Mouse (Mus musculus): ENCODE results near the gene Ube2e2. TPM values are rescaled to one million over a fixed set of nuclear protein-coding genes. Genes with fewer than 3 reads are reported as not detected.
"Not testable (repeated sequence)": the region's sequence is repeated elsewhere in the genome, so short reads cannot be mapped to it uniquely, and the experiment has no call there.

Gene Ube2e2
- total and polyA plus RNA-seq, 2 experiments from 2014 or later: 84.5 to 167 TPM

GRCm38 (mm10) chr14:18581735-18582134, 312.3 kb downstream of the Ube2e2 start:
- ATAC-seq (ENCODE audit: low FRiP score) (no peak), DNase-seq (ENCODE audit: low spot score) (no peak)
- no peak for TF ChIP-seq CTCF (IDR thresholded peaks at IDR 0.05)
- WGBS: 96% methylated on average over 4 of the region's 4 CpGs
- Histone ChIP-seq H3K9ac (replicated peaks; ENCODE audit: low read length, poor library complexity, severe bottlenecking) (no peak overlapping the region), H3K27ac (ENCODE audit: low read depth, low read length) (no peak overlapping the region), H3K4me1 (ENCODE audit: insufficient read depth, low read length) (no peaks in the 10 kb centered on the region), H3K27me3 (ENCODE audit: insufficient read depth, low read length) (no peaks in the 10 kb centered on the region), H3K9me3 (ENCODE audit: low read length) (no peaks in the 10 kb centered on the region), H3K36me3 (ENCODE audit: insufficient read depth, low read length) (no peaks in the 10 kb centered on the region), H3K4me2 (ENCODE audit: low read depth, low read length, poor library complexity, severe bottlenecking) (no peak overlapping the region), H3K4me3 (ENCODE audit: low read depth, low read length) (no peak overlapping the region)

GRCm38 (mm10) chr14:18574756-18575155, 319.3 kb downstream of the Ube2e2 start:
- TF ChIP-seq CTCF (IDR thresholded peaks at IDR 0.05): no peak
- Histone ChIP-seq H3K4me2 (ENCODE audit: low read depth, low read length, poor library complexity, severe bottlenecking) (no peak overlapping the region), H3K27ac (ENCODE audit: low read depth, low read length) (peak overlapping the region; percentile 6; the same call in 1 of the 2 replicates), H3K9me3 (ENCODE audit: low read length) (no peaks in the 10 kb centered on the region), H3K9ac (replicated peaks; ENCODE audit: low read length, poor library complexity, severe bottlenecking) (no peak overlapping the region), H3K36me3 (ENCODE audit: insufficient read depth, low read length) (no peaks in the 10 kb centered on the region), H3K4me1 (ENCODE audit: insufficient read depth, low read length) (no peaks in the 10 kb centered on the region), H3K4me3 (ENCODE audit: low read depth, low read length) (no peak overlapping the region), H3K27me3 (ENCODE audit: insufficient read depth, low read length) (no peaks in the 10 kb centered on the region)
- ATAC-seq (ENCODE audit: low FRiP score) (no peak), DNase-seq (ENCODE audit: low spot score) (no peak)
- WGBS: 48% methylated on average over 1 of the region's 2 CpGs

- Histone ChIP-seq H3K9me3 (ENCODE audit: low read length) (no peaks in the 10 kb centered on the region), H3K36me3 (ENCODE audit: insufficient read depth, low read length) (no peaks in the 10 kb centered on the region), H3K9ac (replicated peaks; ENCODE audit: low read length, poor library complexity, severe bottlenecking) (no peak overlapping the region), H3K4me1 (ENCODE audit: insufficient read depth, low read length) (no peaks in the 10 kb centered on the region), H3K4me3 (ENCODE audit: low read depth, low read length) (no peak overlapping the region), H3K27ac (ENCODE audit: low read depth, low read length) (peak overlapping the region; percentile 6; the same call in 1 of the 2 replicates), H3K27me3 (ENCODE audit: insufficient read depth, low read length) (no peaks in the 10 kb centered on the region), H3K4me2 (ENCODE audit: low read depth, low read length, poor library complexity, severe bottlenecking) (no peak overlapping the region)
- ATAC-seq (ENCODE audit: low FRiP score) (0 out of 2 replicates have a peak, but pooled peaks have one; percentile 22), DNase-seq (ENCODE audit: low spot score) (no peak)
- 87% methylated on average over 10 of the region's 10 CpGs for WGBS
- peak; percentile 37 for TF ChIP-seq CTCF (IDR thresholded peaks at IDR 0.05)
Measured at GRCm38 (mm10) chr14:18574130-18574721, 319.8 kb downstream of the Ube2e2 start.

GRCm38 (mm10) chr14:18573286-18573956, 320.6 kb downstream of the Ube2e2 start:
- TF ChIP-seq CTCF (IDR thresholded peaks at IDR 0.05): no peak
- Histone ChIP-seq H3K4me1 (ENCODE audit: insufficient read depth, low read length) (no peaks in the 10 kb centered on the region), H3K36me3 (ENCODE audit: insufficient read depth, low read length) (no peaks in the 10 kb centered on the region), H3K27ac (ENCODE audit: low read depth, low read length) (no peak overlapping the region), H3K4me2 (ENCODE audit: low read depth, low read length, poor library complexity, severe bottlenecking) (no peak overlapping the region), H3K9ac (replicated peaks; ENCODE audit: low read length, poor library complexity, severe bottlenecking) (no peak overlapping the region), H3K9me3 (ENCODE audit: low read length) (no peaks in the 10 kb centered on the region), H3K27me3 (ENCODE audit: insufficient read depth, low read length) (no peaks in the 10 kb centered on the region), H3K4me3 (ENCODE audit: low read depth, low read length) (no peak overlapping the region)
- ATAC-seq (ENCODE audit: low FRiP score) (no peak), DNase-seq (ENCODE audit: low spot score) (no peak)
- WGBS: 57% methylated on average over 4 of the region's 4 CpGs

GRCm38 (mm10) chr14:18572852-18573251, 321.2 kb downstream of the Ube2e2 start:
- Histone ChIP-seq H3K9ac (replicated peaks; ENCODE audit: low read length, poor library complexity, severe bottlenecking) (no peak overlapping the region), H3K27me3 (ENCODE audit: insufficient read depth, low read length) (no peaks in the 10 kb centered on the region), H3K4me3 (ENCODE audit: low read depth, low read length) (no peak overlapping the region), H3K36me3 (ENCODE audit: insufficient read depth, low read length) (no peaks in the 10 kb centered on the region), H3K4me1 (ENCODE audit: insufficient read depth, low read length) (no peaks in the 10 kb centered on the region), H3K4me2 (ENCODE audit: low read depth, low read length, poor library complexity, severe bottlenecking) (no peak overlapping the region), H3K9me3 (ENCODE audit: low read length) (no peaks in the 10 kb centered on the region), H3K27ac (ENCODE audit: low read depth, low read length) (no peak overlapping the region)
- ATAC-seq (ENCODE audit: low FRiP score) (no peak), DNase-seq (ENCODE audit: low spot score) (no peak)
- 52% methylated on average over 4 of the region's 4 CpGs for WGBS
- TF ChIP-seq CTCF (IDR thresholded peaks at IDR 0.05): no peak

GRCm38 (mm10) chr14:18569615-18570014, 324.5 kb downstream of the Ube2e2 start:
- TF ChIP-seq CTCF (IDR thresholded peaks at IDR 0.05): no peak
- Histone ChIP-seq H3K4me1 (ENCODE audit: insufficient read depth, low read length) (no peaks in the 10 kb centered on the region), H3K27me3 (ENCODE audit: insufficient read depth, low read length) (no peaks in the 10 kb centered on the region), H3K36me3 (ENCODE audit: insufficient read depth, low read length) (no peaks in the 10 kb centered on the region), H3K27ac (ENCODE audit: low read depth, low read length) (no peak overlapping the region), H3K9ac (replicated peaks; ENCODE audit: low read length, poor library complexity, severe bottlenecking) (no peak overlapping the region), H3K9me3 (ENCODE audit: low read length) (no peaks in the 10 kb centered on the region), H3K4me3 (ENCODE audit: low read depth, low read length) (no peak overlapping the region), H3K4me2 (ENCODE audit: low read depth, low read length, poor library complexity, severe bottlenecking) (no peak overlapping the region)
- DNase-seq (ENCODE audit: low spot score) (no peak), ATAC-seq (ENCODE audit: low FRiP score) (no peak)

- not testable (repeated sequence) for H3K27ac ChIP-seq (ENCODE audit: low read depth, low read length); H3K27me3 ChIP-seq (ENCODE audit: insufficient read depth, low read length); ATAC-seq (ENCODE audit: low FRiP score); H3K36me3 ChIP-seq (ENCODE audit: insufficient read depth, low read length); H3K9me3 ChIP-seq (ENCODE audit: low read length); H3K9ac ChIP-seq (replicated peaks; ENCODE audit: low read length, poor library complexity, severe bottlenecking); DNase-seq (ENCODE audit: low spot score); H3K4me1 ChIP-seq (ENCODE audit: insufficient read depth, low read length); H3K4me2 ChIP-seq (ENCODE audit: low read depth, low read length, poor library complexity, severe bottlenecking); H3K4me3 ChIP-seq (ENCODE audit: low read depth, low read length)
- WGBS: 90% methylated on average over 8 of the region's 8 CpGs
Measured at GRCm38 (mm10) chr14:18564999-18565398, 329.1 kb downstream of the Ube2e2 start.
